Mouse (Mus musculus): ENCODE results near the gene Sys1.

DNA sequence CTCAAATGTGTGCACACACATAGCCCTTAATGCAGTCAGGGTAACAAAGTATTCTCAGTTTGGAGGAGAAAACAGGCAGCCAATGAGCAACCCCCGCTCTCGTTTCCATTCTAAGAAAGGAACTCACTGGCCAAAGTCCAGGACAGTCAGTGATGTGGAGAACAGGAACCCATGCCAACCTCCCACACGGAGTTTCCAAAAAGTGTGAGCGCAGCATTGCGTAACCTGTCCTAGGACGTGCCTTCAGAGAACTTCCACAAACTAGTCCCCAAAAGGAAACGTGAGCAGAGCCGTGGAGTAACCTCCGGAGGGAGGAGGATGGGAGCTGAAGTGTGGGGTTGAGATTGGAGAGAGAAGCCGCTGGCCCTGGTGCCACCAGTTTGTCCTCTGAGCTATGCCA lies 1.9 kb upstream of the Sys1 start:
- TF ChIP-seq CTCF (IDR thresholded peaks at IDR 0.05; ENCODE audit: control insufficient read depth, insufficient read depth, insufficient replicate concordance, low read depth, low read length), result no peak
- no peak for TF ChIP-seq POLR2A (IDR thresholded peaks at IDR 0.05; ENCODE audit: control insufficient read depth, low read depth, low read length)

All from testis, adult 2 months (tissue).